Mouse (Mus musculus) left cerebral cortex, adult 2 months (tissue): Measurements from ENCODE around the gene Btrc. TPM values are rescaled to one million over a fixed set of nuclear protein-coding genes. Genes with fewer than 3 reads are reported as not detected.

Experiments used
- DNase-seq, 2 experiments: peaks; one replicate each; pipeline ENCODE4 v3.0.0; 2021 to 2022; ENCODE audit warnings: low spot score in 2 of 2, mixed read lengths in 1 of 2; ENCODE audit errors: extremely low spot score in 1 of 2
- H3K27ac ChIP-seq: fragments of 200-600 bp; 2 replicates; pipeline ENCODE4 v1.8.1; 2022
- H3K4me3 ChIP-seq: fragments of 200-600 bp; 2 replicates; pipeline ENCODE4 v1.8.1; 2022
- CTCF ChIP-seq: fragments of 200-600 bp; IDR thresholded peaks from 2 replicates; pipeline ENCODE4 v1.8.1; 2022; ENCODE audit warnings: antibody characterized with exemption, mild to moderate bottlenecking, moderate library complexity
- intact Hi-C: fragments of 180-260 bp; cut with DNase I; formaldehyde crosslinking; loops from one replicate; pipeline ENCODE4 v1.15.1; 2025
- total RNA-seq, 2 experiments: library from RNA; stranded (reverse); gene quantifications; 2 replicates each; pipeline ENCODE4 v1.2.3; 2021

Btrc gene
- total RNA-seq, 2 experiments from 2014 or later, result 99.6 to 113 TPM

DNA sequence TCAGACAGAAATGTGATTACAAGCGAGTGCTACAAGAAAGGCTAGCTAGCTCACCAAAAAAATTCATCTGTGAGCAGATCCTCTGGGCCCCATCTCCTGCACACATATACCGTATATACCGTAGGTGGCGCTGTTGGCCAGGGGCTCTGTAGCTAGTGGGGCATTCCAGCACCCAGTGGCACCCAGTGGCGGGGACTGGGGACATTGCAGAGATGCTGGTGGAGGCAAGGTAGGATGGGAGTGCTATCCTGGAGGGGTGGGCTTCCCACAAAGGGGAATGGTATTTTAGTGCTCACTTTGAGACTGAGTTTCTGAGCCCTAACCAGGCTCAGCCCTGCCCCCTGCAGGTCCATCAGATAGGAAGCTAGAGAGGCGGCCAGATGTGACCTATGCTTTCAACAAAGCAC, 210.3 kb downstream of the Btrc start:
- H3K4me3 ChIP-seq, result no peak overlapping the region
- peak; percentile 68 to 73 for DNase-seq
- intact Hi-C loops, result loop anchor here (2.0 to 10.0 kb wide), 2 partner anchors 173 to 441 kb away; no protein-coding TSS in a partner anchor
- H3K27ac ChIP-seq, result no peak overlapping the region
- TF ChIP-seq CTCF, result peak; percentile 87

DNA sequence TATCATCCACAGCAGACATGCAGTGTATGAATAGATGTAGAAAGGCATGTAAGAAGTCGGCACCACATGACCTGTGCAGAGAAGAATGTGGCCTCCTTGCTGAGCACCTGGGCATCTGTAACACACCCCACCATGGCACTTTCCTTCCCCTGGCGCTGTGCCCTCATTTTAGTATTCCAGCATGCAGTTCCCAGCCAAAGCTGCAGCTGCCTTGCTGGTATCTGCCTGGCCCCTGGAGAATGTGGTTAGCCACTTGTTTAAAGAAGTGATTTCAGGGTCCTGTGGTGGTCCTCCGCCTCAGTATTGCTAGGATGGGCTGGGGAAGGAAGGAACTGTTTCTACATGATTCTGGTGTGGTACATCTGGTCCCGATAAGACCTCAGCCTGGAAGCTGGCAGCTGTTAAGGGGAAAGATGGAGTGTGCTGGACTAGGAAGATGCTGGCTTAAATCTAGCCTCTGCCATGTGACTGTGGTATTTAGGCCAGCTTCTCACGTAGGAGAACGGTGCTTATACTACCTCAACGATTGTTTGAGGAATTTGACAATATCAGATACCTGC, 210.9 kb downstream of the Btrc start:
- intact Hi-C loops, result loop anchor here (2.0 to 10.0 kb wide), 2 partner anchors 172 to 440 kb away; no protein-coding TSS in a partner anchor

DNA sequence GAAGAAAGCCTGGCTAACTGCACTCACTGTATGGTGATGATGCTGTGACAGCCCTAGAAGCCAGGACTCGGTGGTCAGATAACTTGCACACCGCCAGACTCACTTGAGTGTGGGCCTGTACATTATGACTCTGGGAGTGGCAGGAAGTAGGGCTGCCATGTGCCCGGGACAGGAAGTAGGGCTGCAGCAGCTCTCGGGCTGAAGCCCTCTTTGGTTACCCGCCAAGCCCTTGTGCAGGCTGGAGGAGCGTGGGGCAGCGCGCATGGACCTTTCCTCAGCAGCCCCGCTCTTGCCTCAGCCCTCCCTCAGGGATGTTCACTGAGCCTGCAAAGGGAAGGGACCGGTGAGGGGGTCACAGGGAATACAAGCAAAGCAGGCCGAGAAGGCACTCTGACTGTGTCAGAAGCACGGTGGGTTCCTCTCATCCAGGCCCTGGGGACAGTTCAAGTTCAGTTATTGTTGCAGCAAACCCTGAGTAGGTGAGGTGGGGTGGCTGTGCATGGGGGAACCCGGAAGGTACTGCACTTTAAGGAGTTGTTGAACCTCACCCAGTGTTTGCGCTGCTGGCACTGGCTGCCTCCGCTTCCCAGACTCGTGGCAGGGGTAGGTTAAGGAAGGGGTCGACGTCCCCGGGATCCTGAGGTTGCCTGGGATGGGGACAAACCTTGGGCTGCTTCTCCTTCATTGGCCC, 211.6 kb downstream of the Btrc start:
- TF ChIP-seq CTCF, result no peak
- intact Hi-C loops, result loop anchor here (2.0 to 10.0 kb wide), 2 partner anchors 172 to 440 kb away; no protein-coding TSS in a partner anchor
- DNase-seq, result no peak
- Histone ChIP-seq H3K27ac (no peak overlapping the region), H3K4me3 (no peak overlapping the region)

More for the DNA sequence above, 210.9 kb downstream of the Btrc start:
- Histone ChIP-seq H3K4me3 (no peak overlapping the region), H3K27ac (no peak overlapping the region)
- no peak for TF ChIP-seq CTCF
- no peak for DNase-seq

DNA sequence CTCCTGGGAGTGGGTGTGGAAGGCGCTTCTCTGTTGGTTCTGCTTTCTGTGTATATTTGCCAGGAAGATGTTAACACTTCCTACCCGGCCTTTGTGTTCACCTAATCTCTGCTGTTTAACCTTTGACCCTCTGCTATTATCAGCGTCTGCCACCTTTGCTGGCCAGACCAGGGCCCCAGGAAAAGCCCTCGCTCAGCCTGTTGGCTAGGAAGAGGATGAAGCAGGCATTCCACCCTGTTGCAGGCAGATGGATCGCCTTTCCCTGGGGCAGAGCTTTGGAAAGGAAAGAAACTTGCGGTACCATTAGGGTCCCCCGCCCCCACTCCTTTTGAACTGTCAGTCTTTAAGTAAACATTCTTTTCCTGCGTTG, 212.1 kb downstream of the Btrc start:
- Histone ChIP-seq H3K4me3 (no peak overlapping the region), H3K27ac (no peak overlapping the region)
- no peak for TF ChIP-seq CTCF
- no peak for DNase-seq
- intact Hi-C loops, result loop anchor here (2.0 to 10.0 kb wide), 2 partner anchors 171 to 439 kb away; no protein-coding TSS in a partner anchor

DNA sequence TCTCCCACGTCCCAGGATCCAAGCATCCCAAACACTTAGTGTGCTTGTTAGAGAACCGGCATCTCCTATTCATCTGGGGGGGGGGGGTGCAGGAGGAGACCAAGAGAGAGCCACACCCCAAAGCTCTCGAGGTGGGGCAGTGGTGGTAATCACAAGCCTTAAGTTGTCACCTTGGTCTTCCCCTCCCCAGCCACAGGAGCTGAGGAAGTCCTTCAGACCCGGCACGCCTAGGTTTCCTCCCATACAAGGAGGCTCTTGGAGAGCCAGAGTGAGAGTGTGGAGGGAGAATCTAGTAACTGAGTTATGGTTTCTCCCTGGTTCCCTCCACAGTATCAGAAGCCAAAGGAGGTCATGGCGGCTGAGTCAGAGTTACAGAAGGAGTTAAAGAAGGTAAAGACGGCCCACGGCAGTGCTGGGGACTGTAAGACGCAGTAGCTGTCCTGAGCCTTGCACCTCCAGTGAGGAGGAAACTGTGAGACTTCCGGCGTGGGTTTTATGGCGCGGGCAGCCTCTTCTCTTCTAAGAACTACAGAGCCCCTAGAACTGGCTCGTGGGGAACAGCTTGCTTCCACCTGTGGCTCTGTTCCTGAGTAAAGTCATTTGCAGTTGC, 213.7 kb downstream of the Btrc start:
- no peak overlapping the region for H3K4me3 ChIP-seq
- H3K27ac ChIP-seq, result no peak overlapping the region
- intact Hi-C loops, result loop anchor here (10.0 kb wide), 1 partner anchor 438 kb away; no protein-coding TSS in a partner anchor
- no peak for TF ChIP-seq CTCF
- no peak for DNase-seq

DNA sequence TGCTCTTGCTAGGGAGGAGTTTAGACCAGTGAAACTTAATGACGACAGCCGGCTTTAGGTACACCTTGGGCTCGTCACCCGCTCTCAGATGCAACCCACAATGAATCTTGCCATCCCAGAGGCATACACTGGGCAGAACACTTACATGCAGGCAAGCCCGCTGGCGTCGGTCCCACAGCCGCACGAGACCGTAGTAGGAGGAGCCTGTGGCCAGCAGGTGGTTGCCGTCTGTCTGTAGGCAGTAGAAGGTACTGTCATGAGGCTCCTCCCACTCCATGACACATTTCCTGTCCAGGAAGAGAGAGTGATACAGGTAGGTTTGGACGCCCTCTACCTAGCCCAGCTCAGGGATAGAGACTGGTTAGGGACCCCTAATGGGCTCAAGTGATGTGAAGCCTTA, 215.4 kb downstream of the Btrc start:
- Histone ChIP-seq H3K4me3 (no peak overlapping the region), H3K27ac (no peak overlapping the region)
- intact Hi-C loops, result loop anchor here (10.0 kb wide), 1 partner anchor 436 kb away; no protein-coding TSS in a partner anchor
- DNase-seq, result no peak
- no peak for TF ChIP-seq CTCF

DNA sequence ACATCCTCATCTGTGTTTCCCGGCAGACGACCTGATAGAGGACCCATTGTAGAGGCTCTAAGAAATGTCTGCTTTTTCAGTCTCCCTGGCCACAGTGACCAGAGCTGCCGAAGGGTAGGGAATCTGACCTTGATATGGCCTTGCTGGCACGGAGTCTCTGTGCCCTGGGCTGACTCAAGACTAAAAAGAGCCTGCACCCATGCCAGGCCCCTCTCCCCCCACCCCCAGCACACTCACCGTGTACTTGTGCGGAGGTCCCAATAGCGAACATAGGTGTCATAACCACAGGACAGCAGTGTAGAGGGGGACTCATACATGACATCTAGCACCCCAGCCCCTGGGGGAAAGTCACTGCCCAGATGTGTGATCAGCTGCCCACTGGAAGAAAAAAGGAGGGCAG, 215.9 kb downstream of the Btrc start:
- Histone ChIP-seq H3K4me3 (no peak overlapping the region), H3K27ac (no peak overlapping the region)
- no peak for TF ChIP-seq CTCF
- intact Hi-C loops, result loop anchor here (10.0 kb wide), 1 partner anchor 435 kb away; no protein-coding TSS in a partner anchor
- DNase-seq, result no peak

Other genes with a start within 250 kb of the Btrc start
- not detected for gene Tlx1, start 213.1 kb upstream of the Btrc start, total RNA-seq
- not detected for gene Lbx1, start 127.9 kb upstream of the Btrc start, total RNA-seq
- 10 to 100 TPM in 1 of 2 experiments, 1 to 10 TPM in 1; 9.7 to 10.3 TPM for gene Poll, start 196.8 kb downstream of the Btrc start, total RNA-seq
- gene Gm17018, start 196.9 kb downstream of the Btrc start, total RNA-seq, result 10 to 100 TPM; 76.2 to 79.1 TPM